In the genomic region with DNA sequence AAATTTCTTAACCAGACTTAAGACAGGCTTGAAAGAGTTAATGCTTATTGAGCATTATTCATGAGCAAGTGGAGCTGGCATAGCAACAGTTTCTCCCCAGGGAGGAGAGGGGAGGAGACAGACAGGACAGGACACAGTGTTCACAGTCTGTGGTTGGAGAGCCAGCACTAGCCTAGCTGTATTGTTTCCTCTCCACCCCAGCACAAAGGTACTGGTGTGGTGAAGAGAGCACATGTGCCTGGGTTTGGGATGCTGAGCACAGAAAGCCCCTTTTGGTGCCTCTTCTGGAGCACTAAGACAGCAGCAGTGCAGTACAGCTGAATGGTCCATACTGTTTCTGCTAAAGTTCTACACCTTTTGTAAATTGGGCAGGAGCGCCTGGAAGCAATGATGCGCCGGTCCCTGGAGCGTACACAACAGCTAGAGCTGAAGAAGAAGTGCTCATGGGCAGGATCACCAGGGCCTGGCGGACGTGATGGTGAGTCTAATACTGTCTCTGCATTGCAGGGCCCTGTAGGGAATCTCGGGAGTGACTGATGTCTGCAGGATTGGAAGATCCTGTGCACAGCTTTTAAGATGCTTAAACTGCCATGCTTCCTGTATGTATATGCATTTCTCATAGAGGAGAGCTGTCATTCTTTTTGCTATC, we compare ENCODE assay signal across 9 mouse cellular contexts. TPM values are rescaled to one million over a fixed set of nuclear protein-coding genes. Genes with fewer than 3 reads are reported as not detected.
A peak's percentile ranks its signal among the peaks of the same experiment; 100 is the strongest.
DNase-seq lines count a peak whose midpoint lies in the region; ATAC-seq lines count a peak whose summit lies in the region.
"Had no signal": no experiment of that assay in that cellular context is flagged by ENCODE, and none has a peak within 500 bp of the region (broad histone marks: within the 10 kb centered on the region; RNA-seq: fewer than 3 reads in every experiment).

No protein-coding gene starts in this region.

- H3K36me3 ChIP-seq in hindbrain, embryonic 13.5 days: no peaks in the 10 kb centered on the region
- H3K36me3 ChIP-seq in neural tube, embryonic 13.5 days: no peaks in the 10 kb centered on the region

- no peaks in the 10 kb centered on the region for H3K27me3 ChIP-seq in hindbrain, embryonic 13.5 days
- 0 out of 2 replicates have a peak, but pooled peaks cover 7% of the 10 kb centered on the region for H3K27me3 ChIP-seq in neural tube, embryonic 13.5 days

- WGBS in hindbrain, embryonic 13.5 days: 26% methylated on average over 7 of the region's 7 CpGs
- 37% methylated on average over 7 of the region's 7 CpGs for WGBS in neural tube, embryonic 13.5 days

- H3K4me1 ChIP-seq in hindbrain, embryonic 13.5 days (replicated peaks): peaks cover 6% of the 10 kb centered on the region
- H3K4me1 ChIP-seq in neural tube, embryonic 13.5 days (replicated peaks): peaks cover 6% of the 10 kb centered on the region; the same call in 1 of the 2 replicates

- peak; percentile 1 for DNase-seq in heart, adult 8-10 months (ENCODE audit: low spot score)
- no peak for DNase-seq in heart, postnatal 10 days
- DNase-seq in embryo, embryonic 11 days: peak; percentile 63
- no peak for DNase-seq in urinary bladder, adult 2 months (ENCODE audit: low spot score)
- no peak for DNase-seq in B cell, adult 2 months
- DNase-seq in heart, postnatal 36 days: no peak

- peak; percentile 92 for ATAC-seq in hindbrain, embryonic 13.5 days (ENCODE audit: low FRiP score)
- peak; percentile 75; the same call in 1 of the 2 replicates for ATAC-seq in neural tube, embryonic 13.5 days (ENCODE audit: low read depth)

- H3K4me3 ChIP-seq in hindbrain, embryonic 13.5 days: peak overlapping the region; percentile 21
- peak overlapping the region; percentile 4 for H3K4me3 ChIP-seq in neural tube, embryonic 13.5 days

- no peaks in the 10 kb centered on the region for H3K9me3 ChIP-seq in hindbrain, embryonic 13.5 days
- no peaks in the 10 kb centered on the region for H3K9me3 ChIP-seq in neural tube, embryonic 13.5 days

- intact Hi-C loops in heart, postnatal 10 days (cut with DNase I): no loop called here
- intact Hi-C loops in heart, postnatal 36 days (cut with DNase I): no loop called here

- H3K4me2 ChIP-seq in hindbrain, embryonic 13.5 days: peak overlapping the region; percentile 36
- H3K4me2 ChIP-seq in neural tube, embryonic 13.5 days: peak overlapping the region; percentile 33

- peak overlapping the region; percentile 19; the same call in 1 of the 2 replicates for H3K9ac ChIP-seq in hindbrain, embryonic 13.5 days
- H3K9ac ChIP-seq in neural tube, embryonic 13.5 days: no peak overlapping the region
- H3K9ac ChIP-seq: liver, embryonic 14.5 days had no signal

- 0 out of 2 replicates have a peak overlapping the region, but pooled peaks have one; percentile 18 for H3K27ac ChIP-seq in hindbrain, embryonic 13.5 days
- H3K27ac ChIP-seq in neural tube, embryonic 13.5 days (replicated peaks): no peak overlapping the region
- H3K27ac ChIP-seq: liver, embryonic 14.5 days had no signal

RNA-seq across cellular contexts. Expression of gene Map7d2, which starts 44.8 kb away (rescaled TPM):
- total RNA-seq in heart, adult 8-10 months (2022): under 1 TPM; 0.37 to 0.66 (median 0.56) TPM
- 1 to 10 TPM in 1 of 2 experiments, under 1 TPM in 1; 0.93 to 1.4 TPM for total RNA-seq in heart, postnatal 10 days (2021)
- 30.3 and 32.1 TPM in 2 replicates for polyA plus RNA-seq in hindbrain, embryonic 13.5 days (2015; fragmentation: Nextera tagmentation; extraction: Ambion mirVana)
- polyA plus RNA-seq in neural tube, embryonic 13.5 days (2015; fragmentation: Nextera tagmentation; extraction: Ambion mirVana): 33.8 and 34.4 TPM in 2 replicates
- 0.21 and 0.28 TPM in 2 replicates for polyA plus RNA-seq in urinary bladder, adult 2 months (2012; rRNA removed)
- total RNA-seq in heart, postnatal 36 days (2021): under 1 TPM; 0.44 to 0.81 TPM
- polyA plus RNA-seq: liver, embryonic 14.5 days had no signal

Comparison
In these comparisons a context has a peak if more than half of its experiments do, and no peak if none do; other contexts are left out.
1. DNase-seq: peak in heart, adult 8-10 months (single experiment) and embryo, embryonic 11 days (single experiment); none in heart, postnatal 10 days (0 of 2), urinary bladder, adult 2 months (single experiment), B cell, adult 2 months (0 of 2) and heart, postnatal 36 days (0 of 2).